Mouse (Mus musculus) midbrain, embryonic 10.5 days (tissue): ENCODE measurements around the gene Gm44790. TPM values are rescaled to one million over a fixed set of nuclear protein-coding genes. Genes with fewer than 3 reads are reported as not detected.
A peak's percentile ranks its signal among the peaks of the same experiment; 100 is the strongest.

Source experiments
- DNase-seq: peaks from one replicate; pipeline ENCODE4 v3.0.0-alpha.2; 2017; ENCODE audit warnings: low spot score
- H3K27ac ChIP-seq: fragments of 300-500 bp; sonication (generic); replicated peaks from 2 replicates; pipeline ENCODE4 v1.5.1; 2016; ENCODE audit warnings: mild to moderate bottlenecking
- H3K27me3 ChIP-seq: fragments of 300-500 bp; sonication (generic); 2 replicates; pipeline ENCODE4 v1.6.1; 2016; ENCODE audit warnings: low read depth, mild to moderate bottlenecking; ENCODE audit not compliant: poor library complexity, severe bottlenecking
- H3K36me3 ChIP-seq: fragments of 300-500 bp; sonication (generic); 2 replicates; pipeline ENCODE4 v1.6.1; 2016; ENCODE audit warnings: mild to moderate bottlenecking, moderate library complexity
- H3K4me1 ChIP-seq: fragments of 300-500 bp; sonication (generic); 2 replicates; pipeline ENCODE4 v1.6.1; 2016
- H3K4me3 ChIP-seq: fragments of 300-500 bp; sonication (generic); 2 replicates; pipeline ENCODE4 v1.5.1; 2016; ENCODE audit warnings: mild to moderate bottlenecking, moderate library complexity
- H3K9me3 ChIP-seq: fragments of 300-500 bp; sonication (generic); replicated peaks from 2 replicates; pipeline ENCODE4 v1.6.1; 2016; ENCODE audit warnings: mild to moderate bottlenecking
- WGBS: fragments of 180-500 bp; shearing (Covaris S2); methylation state at CpG from one replicate; pipeline ENCODE4 v1.1.7; 2016; 5-methylcytosine and 5-hydroxymethylcytosine counted together
- polyA plus RNA-seq: library from polyadenylated mRNA; unstranded; fragments of >200 nt; fragmentation: Nextera tagmentation; extraction: Ambion mirVana; gene quantifications from 2 replicates; pipeline ENCODE4 v1.2.1, GENCODE M21; 2016

Gene Gm44790
- polyA plus RNA-seq, 1 experiment from 2014 or later = 0.63 TPM

GRCm38 (mm10) chr6:86395969-86396368, 30.5 kb upstream of the Gm44790 start:
- H3K4me1 ChIP-seq = peaks cover 34% of the 10 kb centered on the region
- 50% methylated on average over 10 of the region's 10 CpGs for WGBS

DNA sequence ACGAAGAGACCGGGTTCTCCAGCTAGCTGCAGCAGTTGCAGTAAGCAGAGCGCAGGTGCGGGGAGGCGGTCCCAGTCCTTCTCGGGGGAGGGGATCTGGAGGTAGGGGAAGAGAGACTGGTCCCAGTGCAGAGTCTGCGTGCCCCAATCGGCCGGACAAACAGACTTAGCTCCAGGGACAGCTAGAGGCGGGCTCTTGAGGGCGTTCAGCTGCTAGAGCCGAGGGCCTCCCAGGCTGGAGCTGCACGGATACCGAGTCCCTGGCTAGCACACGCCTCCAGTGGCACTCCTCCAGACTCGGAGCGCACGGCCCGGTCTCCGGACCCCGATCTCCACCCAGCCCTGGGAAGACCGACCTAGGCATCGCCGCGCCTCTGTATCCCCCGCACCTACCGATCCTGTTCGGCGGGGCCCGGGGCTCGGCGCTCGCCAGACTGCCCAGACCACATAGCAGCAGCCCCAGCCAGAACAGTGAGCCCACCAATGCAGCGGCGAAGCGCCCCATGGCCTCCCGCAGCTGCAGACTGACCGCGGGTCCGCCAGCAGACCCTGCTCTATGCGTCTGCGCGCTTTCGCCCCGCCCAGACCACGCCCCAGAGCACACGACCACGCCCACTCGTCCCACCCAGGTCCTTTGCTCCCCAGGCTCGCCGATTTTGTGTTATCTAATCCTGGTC, 29.7 kb upstream of the Gm44790 start, which contains the start of gene Pcyox1:
Gene Pcyox1 (minus strand): TSS at position 574 of the 676 bp plus-strand sequence.
- Histone ChIP-seq H3K9me3 (no peaks in the 10 kb centered on the region), H3K4me1 (peaks cover 35% of the 10 kb centered on the region), H3K27me3 (peaks cover 16% of the 10 kb centered on the region), H3K4me3 (peak within 1 kb of the TSS; percentile 89), H3K36me3 (peaks cover 27% of the 10 kb centered on the region), H3K27ac (peak within 1 kb of the TSS; percentile 93)
- peak; percentile 91 for DNase-seq
- 1% methylated on average over 51 of the region's 51 CpGs for WGBS

More at GRCm38 (mm10) chr6:86395969-86396368, 30.5 kb upstream of the Gm44790 start:
- Histone ChIP-seq H3K9me3 (no peaks in the 10 kb centered on the region), H3K27ac (peak overlapping the region; percentile 93), H3K36me3 (peaks cover 35% of the 10 kb centered on the region), H3K27me3 (peaks cover 16% of the 10 kb centered on the region), H3K4me3 (peak overlapping the region; percentile 89)
- no peak for DNase-seq

- DNase-seq = no peak
- Histone ChIP-seq H3K4me3 (peak overlapping the region; percentile 89), H3K27ac (peak overlapping the region; percentile 93), H3K9me3 (no peaks in the 10 kb centered on the region), H3K27me3 (peaks cover 16% of the 10 kb centered on the region), H3K36me3 (peaks cover 20% of the 10 kb centered on the region), H3K4me1 (peaks cover 35% of the 10 kb centered on the region)
- WGBS = 8% methylated on average over 14 of the region's 14 CpGs
Measured at GRCm38 (mm10) chr6:86397257-86397980, 29.0 kb upstream of the Gm44790 start.

- DNase-seq = no peak
- Histone ChIP-seq H3K27me3 (peaks cover 16% of the 10 kb centered on the region), H3K4me3 (no peak overlapping the region), H3K36me3 (peaks cover 6% of the 10 kb centered on the region), H3K9me3 (no peaks in the 10 kb centered on the region), H3K27ac (no peak overlapping the region), H3K4me1 (peaks cover 40% of the 10 kb centered on the region)
- WGBS = 85% methylated on average over 2 of the region's 2 CpGs
Measured at GRCm38 (mm10) chr6:86398986-86399385, 27.5 kb upstream of the Gm44790 start.

DNA sequence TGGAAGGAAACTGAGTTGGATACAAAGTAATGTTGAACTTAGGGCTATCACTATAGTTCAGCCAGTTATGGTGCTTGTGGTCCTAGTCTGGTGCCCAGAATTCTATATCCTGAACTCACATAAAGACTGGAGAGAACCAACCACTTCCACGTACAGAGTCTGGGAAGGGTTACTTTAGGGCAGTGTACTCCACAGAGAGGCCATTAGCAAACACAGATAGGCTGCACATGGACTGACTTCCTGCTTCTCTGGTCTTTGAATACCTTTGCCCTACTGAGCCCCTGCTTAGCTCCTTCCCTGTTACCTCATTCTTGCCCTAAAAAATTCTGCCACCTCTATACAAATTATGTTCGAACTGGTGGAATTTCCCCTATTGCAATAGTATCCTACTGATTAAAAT, 26.5 kb upstream of the Gm44790 start:
- no peak for DNase-seq
- H3K9me3 ChIP-seq = no peaks in the 10 kb centered on the region
- no peak overlapping the region for H3K4me3 ChIP-seq
- 86% methylated on average over 2 of the region's 2 CpGs for WGBS
- H3K4me1 ChIP-seq = peaks cover 34% of the 10 kb centered on the region
- peaks cover 16% of the 10 kb centered on the region for H3K27me3 ChIP-seq
- H3K36me3 ChIP-seq = no peaks in the 10 kb centered on the region
- H3K27ac ChIP-seq = no peak overlapping the region

DNA sequence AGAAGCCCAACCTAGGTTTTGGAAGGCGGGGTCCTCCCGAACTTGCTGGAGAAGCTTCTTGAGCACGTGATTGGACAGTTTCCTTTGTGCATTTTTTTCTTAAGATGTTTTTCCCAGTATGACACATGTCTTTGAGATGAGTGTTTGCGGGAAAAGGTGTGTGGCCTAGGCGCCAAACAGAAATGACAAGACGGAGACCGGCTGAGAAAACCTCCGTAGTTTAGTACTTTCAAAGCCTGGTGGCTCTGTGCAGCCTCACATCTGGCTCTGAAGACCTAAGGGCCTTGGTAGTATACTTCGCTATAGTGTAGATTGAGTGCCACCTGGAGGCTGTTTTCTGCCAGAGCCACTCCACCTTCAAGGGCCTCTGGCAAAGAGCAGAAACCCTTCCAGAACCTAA, 25.5 kb upstream of the Gm44790 start:
- 10% methylated on average over 9 of the region's 9 CpGs for WGBS
- no peaks in the 10 kb centered on the region for H3K9me3 ChIP-seq
- H3K4me1 ChIP-seq = peaks cover 26% of the 10 kb centered on the region
- no peak overlapping the region for H3K27ac ChIP-seq
- no peaks in the 10 kb centered on the region for H3K36me3 ChIP-seq
- peak overlapping the region; percentile 38 for H3K4me3 ChIP-seq
- peaks cover 16% of the 10 kb centered on the region for H3K27me3 ChIP-seq
- DNase-seq = peak; percentile 71

GRCm38 (mm10) chr6:86402681-86403607, 23.5 kb upstream of the Gm44790 start:
- H3K27me3 ChIP-seq = peaks cover 12% of the 10 kb centered on the region
- peaks cover 26% of the 10 kb centered on the region for H3K4me1 ChIP-seq
- WGBS = 47% methylated on average over 12 of the region's 12 CpGs
- peak overlapping the region; percentile 86 for H3K4me3 ChIP-seq
- peaks cover 18% of the 10 kb centered on the region for H3K36me3 ChIP-seq
- no peak for DNase-seq
- H3K9me3 ChIP-seq = no peaks in the 10 kb centered on the region
- peak overlapping the region; percentile 100 for H3K27ac ChIP-seq

DNA sequence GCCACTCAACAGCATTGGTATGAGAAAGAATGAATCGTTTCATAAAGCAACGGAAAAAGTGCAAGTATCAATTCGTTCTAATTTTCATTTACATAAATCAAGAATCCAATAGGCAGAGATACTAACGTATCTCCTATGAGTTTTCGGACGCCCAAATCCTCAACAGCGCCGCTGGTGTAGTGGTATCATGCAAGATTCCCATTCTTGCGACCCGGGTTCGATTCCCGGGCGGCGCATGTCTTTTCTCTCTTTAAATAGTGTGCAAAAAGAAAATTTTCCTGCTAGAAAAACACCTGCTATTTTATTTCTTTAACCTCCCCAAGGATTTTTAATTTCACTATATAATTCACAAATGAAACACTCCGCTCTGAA, 22.7 kb upstream of the Gm44790 start:
- peak overlapping the region; percentile 86 for H3K4me3 ChIP-seq
- H3K4me1 ChIP-seq = peaks cover 26% of the 10 kb centered on the region
- H3K27me3 ChIP-seq = peaks cover 5% of the 10 kb centered on the region
- WGBS = under 1% methylated on average over 15 of the region's 15 CpGs
- H3K27ac ChIP-seq = peak overlapping the region; percentile 100
- DNase-seq = peak; percentile 86
- no peaks in the 10 kb centered on the region for H3K9me3 ChIP-seq
- H3K36me3 ChIP-seq = peaks cover 26% of the 10 kb centered on the region

DNA sequence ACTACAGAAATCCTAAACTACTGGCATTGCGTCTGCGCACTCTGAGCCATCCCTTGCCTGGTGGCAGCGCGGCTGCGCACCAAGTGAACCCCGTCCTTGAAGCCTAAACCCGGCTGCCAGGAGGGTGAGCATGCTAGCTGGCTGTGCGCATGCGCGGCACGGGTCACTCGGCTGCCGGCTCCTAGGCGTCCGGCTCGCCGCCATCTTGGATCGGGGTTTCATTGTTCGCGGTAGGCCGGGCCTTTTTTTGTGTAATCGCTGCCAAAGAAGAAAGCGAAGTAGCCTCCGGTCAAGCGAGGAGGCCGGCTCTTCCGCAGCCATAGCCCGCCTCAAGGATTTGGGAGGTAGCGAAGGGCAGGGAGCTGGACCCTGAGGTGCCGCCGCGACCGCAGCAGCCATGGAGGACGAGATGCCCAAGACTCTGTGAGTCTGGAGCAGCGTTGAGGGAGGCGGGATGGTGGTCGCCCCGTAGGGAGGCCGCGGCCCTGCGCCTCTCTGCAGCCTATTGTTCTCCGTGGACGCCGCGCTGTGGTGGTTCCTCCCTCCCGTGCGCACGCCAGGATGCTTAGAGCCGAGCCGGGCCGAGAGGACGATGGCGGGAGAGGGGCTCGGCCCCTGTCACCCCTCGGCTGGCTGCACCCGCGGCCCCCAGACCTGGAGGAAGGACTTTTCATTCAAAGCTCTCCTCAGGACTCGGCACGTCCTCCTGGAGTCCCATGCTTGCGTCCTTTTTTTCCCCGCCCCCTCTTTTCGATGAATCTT, 22.2 kb upstream of the Gm44790 start, which contains the start of gene Tia1:
Gene Tia1 (plus strand): TSS at position 120 of the 762 bp plus-strand sequence.
- peaks cover 31% of the 10 kb centered on the region for H3K36me3 ChIP-seq
- WGBS = under 1% methylated on average over 62 of the region's 62 CpGs
- H3K4me1 ChIP-seq = peaks cover 26% of the 10 kb centered on the region
- no peaks in the 10 kb centered on the region for H3K27me3 ChIP-seq
- H3K4me3 ChIP-seq = peak within 1 kb of the TSS; percentile 86
- H3K9me3 ChIP-seq = no peaks in the 10 kb centered on the region
- peak; percentile 98 for DNase-seq
- peak within 1 kb of the TSS; percentile 100 for H3K27ac ChIP-seq

DNA sequence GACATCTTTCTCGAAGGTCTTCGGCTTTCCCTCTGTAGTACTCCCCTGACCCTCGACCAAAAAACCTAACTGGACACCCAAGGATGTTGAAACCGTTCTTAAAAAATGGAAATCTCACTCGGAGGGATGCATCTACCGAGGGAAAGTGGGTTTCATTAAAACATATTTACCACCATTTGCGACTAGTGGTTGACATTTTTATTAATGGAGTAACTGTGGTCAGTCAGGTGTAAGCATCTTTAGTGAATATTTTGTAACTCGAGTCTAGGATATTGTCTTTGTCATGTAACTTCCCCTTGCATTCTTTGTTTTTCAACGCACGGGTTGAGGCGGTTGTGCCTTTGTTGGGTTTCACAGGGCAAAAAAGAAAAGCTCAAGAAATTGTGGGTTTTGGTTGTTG, 21.5 kb upstream of the Gm44790 start:
- peak overlapping the region; percentile 86 for H3K4me3 ChIP-seq
- peak overlapping the region; percentile 100 for H3K27ac ChIP-seq
- DNase-seq = no peak
- peaks cover 26% of the 10 kb centered on the region for H3K4me1 ChIP-seq
- H3K36me3 ChIP-seq = peaks cover 37% of the 10 kb centered on the region
- 1% methylated on average over 11 of the region's 11 CpGs for WGBS
- no peaks in the 10 kb centered on the region for H3K27me3 ChIP-seq
- no peaks in the 10 kb centered on the region for H3K9me3 ChIP-seq

DNA sequence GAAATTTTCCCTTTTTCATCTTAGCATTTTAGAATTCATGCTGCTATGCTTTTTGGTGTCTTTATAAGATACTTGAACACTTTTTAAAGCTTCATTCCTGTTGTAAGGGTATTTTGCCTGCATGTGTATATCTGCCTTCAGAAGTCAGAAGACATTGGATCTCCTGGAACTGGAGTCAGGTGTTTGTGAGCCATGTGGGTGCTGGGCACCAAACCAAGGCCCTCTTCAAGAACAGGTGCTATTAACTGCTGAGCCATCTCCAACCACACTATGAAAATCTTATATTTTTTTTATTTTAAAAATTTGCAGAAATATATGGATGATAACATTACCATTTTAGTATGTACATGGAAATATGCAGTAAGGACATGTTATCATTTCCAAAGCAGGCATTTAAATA, 20.2 kb upstream of the Gm44790 start:
- Histone ChIP-seq H3K27me3 (no peaks in the 10 kb centered on the region), H3K4me1 (peaks cover 19% of the 10 kb centered on the region), H3K27ac (peak overlapping the region; percentile 100), H3K36me3 (peaks cover 39% of the 10 kb centered on the region), H3K4me3 (peak overlapping the region; percentile 86), H3K9me3 (no peaks in the 10 kb centered on the region)
- no peak for DNase-seq

GRCm38 (mm10) chr6:86418711-86419110, 7.7 kb upstream of the Gm44790 start:
- WGBS = 96% methylated on average over 6 of the region's 6 CpGs

More at GRCm38 (mm10) chr6:86418711-86419110, 7.7 kb upstream of the Gm44790 start:
- H3K36me3 ChIP-seq = peaks cover 99% of the 10 kb centered on the region
- H3K27me3 ChIP-seq = no peaks in the 10 kb centered on the region
- no peaks in the 10 kb centered on the region for H3K9me3 ChIP-seq
- no peak for DNase-seq
- H3K4me1 ChIP-seq = no peaks in the 10 kb centered on the region
- no peak overlapping the region for H3K4me3 ChIP-seq
- H3K27ac ChIP-seq = no peak overlapping the region
